Mouse (Mus musculus) midbrain, embryonic 11.5 days (tissue): ENCODE data around the gene Wee2. TPM values are rescaled to one million over a fixed set of nuclear protein-coding genes. Genes with fewer than 3 reads are reported as not detected.

Source experiments
- ATAC-seq: fragments of 200-750 bp; cut with Nextera tagmentation; 2 replicates; pipeline ENCODE4 v1.8.0; 2017; ENCODE audit warnings: moderate TSS enrichment, moderate library complexity; ENCODE audit not compliant: low FRiP score
- DNase-seq: peaks from one replicate; pipeline ENCODE4 v3.0.0; 2015; ENCODE audit warnings: low spot score; ENCODE audit errors: missing footprints
- H3K27ac ChIP-seq: fragments of 300-500 bp; sonication (generic); 2 replicates; pipeline ENCODE4 v1.5.1; 2014; ENCODE audit warnings: low read depth, low read length
- H3K27me3 ChIP-seq: fragments of 300-500 bp; sonication (generic); 2 replicates; pipeline ENCODE4 v1.6.1; 2014; ENCODE audit warnings: mild to moderate bottlenecking, low read length, moderate library complexity, mixed read lengths; ENCODE audit not compliant: control insufficient read depth, insufficient read depth
- H3K36me3 ChIP-seq: fragments of 300-500 bp; sonication (generic); 2 replicates; pipeline ENCODE4 v1.6.1; 2014; ENCODE audit warnings: mild to moderate bottlenecking, low read length, moderate library complexity, mixed read lengths; ENCODE audit not compliant: control insufficient read depth, insufficient read depth
- H3K4me1 ChIP-seq: fragments of 300-500 bp; sonication (generic); 2 replicates; pipeline ENCODE4 v1.6.1; 2014; ENCODE audit warnings: low read length; ENCODE audit not compliant: control insufficient read depth, insufficient read depth
- H3K4me2 ChIP-seq: fragments of 300-500 bp; sonication (generic); 2 replicates; pipeline ENCODE4 v1.6.1; 2014; ENCODE audit warnings: mild to moderate bottlenecking, moderate library complexity
- H3K4me3 ChIP-seq: fragments of 300-500 bp; sonication (generic); 2 replicates; pipeline ENCODE4 v1.5.1; 2014; ENCODE audit warnings: low read depth, low read length
- H3K9ac ChIP-seq: fragments of 300-500 bp; sonication (generic); 2 replicates; pipeline ENCODE4 v1.6.1; 2014; ENCODE audit warnings: low read length
- H3K9me3 ChIP-seq: fragments of 300-500 bp; sonication (generic); 2 replicates; pipeline ENCODE4 v1.6.1; 2016; ENCODE audit warnings: low read length; ENCODE audit not compliant: control insufficient read depth
- WGBS: fragments of 180-500 bp; shearing (Covaris S2); extraction: QIAGEN DNeasy Blood & Tissue Kit; methylation state at CpG from one replicate; pipeline ENCODE4 v1.1.7; 2014; 5-methylcytosine and 5-hydroxymethylcytosine counted together
- polyA plus RNA-seq: library from polyadenylated mRNA; unstranded; fragments of >200 nt; fragmentation: Nextera tagmentation; extraction: Ambion mirVana; gene quantifications from 2 replicates; pipeline ENCODE4 v1.2.1, GENCODE M21; 2014

Wee2 gene
- polyA plus RNA-seq, 1 experiment from 2014 or later: not detected

- H3K27ac ChIP-seq: no peak overlapping the region
- DNase-seq (no peak), ATAC-seq (no peak)
- no peaks in the 10 kb centered on the region for H3K27me3 ChIP-seq
- H3K4me2 ChIP-seq: no peak overlapping the region
- no peak overlapping the region for H3K9ac ChIP-seq
- no peaks in the 10 kb centered on the region for H3K9me3 ChIP-seq
- H3K36me3 ChIP-seq: no peaks in the 10 kb centered on the region
- no peak overlapping the region for H3K4me3 ChIP-seq
- H3K4me1 ChIP-seq: peaks cover 8% of the 10 kb centered on the region; the same call in 1 of the 2 replicates
Observed at GRCm38 (mm10) chr6:40431812-40432211, 7.1 kb upstream of the Wee2 start.

- H3K9ac ChIP-seq: no peak overlapping the region
- H3K4me1 ChIP-seq: peaks cover 8% of the 10 kb centered on the region; the same call in 1 of the 2 replicates
- no peaks in the 10 kb centered on the region for H3K36me3 ChIP-seq
- H3K27ac ChIP-seq: no peak overlapping the region
- no peaks in the 10 kb centered on the region for H3K27me3 ChIP-seq
- no peak overlapping the region for H3K4me2 ChIP-seq
- 88% methylated on average over 17 of the region's 17 CpGs for WGBS
- no peaks in the 10 kb centered on the region for H3K9me3 ChIP-seq
- ATAC-seq (no peak), DNase-seq (no peak)
- no peak overlapping the region for H3K4me3 ChIP-seq
Observed at GRCm38 (mm10) chr6:40432346-40433275, 6.3 kb upstream of the Wee2 start.

- H3K4me2 ChIP-seq: peak overlapping the region; percentile 84
- no peaks in the 10 kb centered on the region for H3K36me3 ChIP-seq
- DNase-seq: no peak
- 8% methylated on average over 7 of the region's 7 CpGs for WGBS
- H3K4me1 ChIP-seq: peaks cover 8% of the 10 kb centered on the region; the same call in 1 of the 2 replicates
- ATAC-seq: no peak
- no peaks in the 10 kb centered on the region for H3K9me3 ChIP-seq
- H3K27ac ChIP-seq: 0 out of 2 replicates have a peak overlapping the region, but pooled peaks have one; percentile 73
- H3K27me3 ChIP-seq: no peaks in the 10 kb centered on the region
- H3K9ac ChIP-seq: peak overlapping the region; percentile 91
- peak overlapping the region; percentile 76 for H3K4me3 ChIP-seq
Observed at GRCm38 (mm10) chr6:40434697-40435096, 4.2 kb upstream of the Wee2 start.

- Histone ChIP-seq H3K4me2 (peak overlapping the region; percentile 84), H3K27me3 (no peaks in the 10 kb centered on the region), H3K4me1 (peaks cover 8% of the 10 kb centered on the region; the same call in 1 of the 2 replicates), H3K4me3 (peak overlapping the region; percentile 76), H3K9ac (peak overlapping the region; percentile 91), H3K9me3 (no peaks in the 10 kb centered on the region), H3K27ac (peak overlapping the region; percentile 73), H3K36me3 (no peaks in the 10 kb centered on the region)
- WGBS: under 1% methylated on average over 64 of the region's 72 CpGs
- peak; percentile 82 for ATAC-seq
- DNase-seq: peak; percentile 96
Observed at GRCm38 (mm10) chr6:40435151-40436046, 3.5 kb upstream of the Wee2 start.

- Histone ChIP-seq H3K4me3 (peak within 1 kb of the TSS; percentile 76), H3K27me3 (no peaks in the 10 kb centered on the region), H3K27ac (peak within 1 kb of the TSS; percentile 73), H3K9me3 (no peaks in the 10 kb centered on the region), H3K4me2 (peak within 1 kb of the TSS; percentile 84), H3K4me1 (peaks cover 8% of the 10 kb centered on the region; the same call in 1 of the 2 replicates), H3K36me3 (no peaks in the 10 kb centered on the region), H3K9ac (peak within 1 kb of the TSS; percentile 91)
- 1% methylated on average over 33 of the region's 38 CpGs for WGBS
- peak; percentile 97 for DNase-seq
- ATAC-seq: peak; percentile 93
Observed at GRCm38 (mm10) chr6:40436047-40436483, 2.8 kb upstream of the Wee2 start, which contains the start of gene E330009J07Rik. TSS of gene E330009J07Rik (minus strand) at chr6:40436135.

GRCm38 (mm10) chr6:40439731-40440130 lies 843 bp downstream of the Wee2 start:
- DNase-seq (no peak), ATAC-seq (no peak)
- Histone ChIP-seq H3K9me3 (no peaks in the 10 kb centered on the region), H3K4me1 (peaks cover 3% of the 10 kb centered on the region; the same call in 1 of the 2 replicates), H3K27ac (no peak overlapping the region), H3K4me3 (no peak overlapping the region), H3K36me3 (no peaks in the 10 kb centered on the region), H3K27me3 (no peaks in the 10 kb centered on the region), H3K9ac (no peak overlapping the region), H3K4me2 (no peak overlapping the region)
- WGBS: 48% methylated on average over 12 of the region's 12 CpGs

GRCm38 (mm10) chr6:40441276-40441675 lies 2.4 kb downstream of the Wee2 start:
- H3K4me1 ChIP-seq: no peaks in the 10 kb centered on the region
- H3K9me3 ChIP-seq: no peaks in the 10 kb centered on the region
- DNase-seq: no peak
- 90% methylated on average over 3 of the region's 3 CpGs for WGBS
- no peaks in the 10 kb centered on the region for H3K27me3 ChIP-seq
- H3K27ac ChIP-seq: no peak overlapping the region
- H3K36me3 ChIP-seq: no peaks in the 10 kb centered on the region
- no peak overlapping the region for H3K9ac ChIP-seq
- no peak for ATAC-seq
- no peak overlapping the region for H3K4me2 ChIP-seq
- no peak overlapping the region for H3K4me3 ChIP-seq

- DNase-seq (no peak), ATAC-seq (no peak)
- H3K4me2 ChIP-seq: no peak overlapping the region
- no peak overlapping the region for H3K27ac ChIP-seq
- H3K4me3 ChIP-seq: no peak overlapping the region
- H3K4me1 ChIP-seq: no peaks in the 10 kb centered on the region
- 44% methylated on average over 3 of the region's 3 CpGs for whole genome bisulfite sequencing
- H3K9ac ChIP-seq: no peak overlapping the region
- H3K36me3 ChIP-seq: no peaks in the 10 kb centered on the region
- no peaks in the 10 kb centered on the region for H3K9me3 ChIP-seq
- H3K27me3 ChIP-seq: no peaks in the 10 kb centered on the region
Observed at GRCm38 (mm10) chr6:40441755-40442154, 2.9 kb downstream of the Wee2 start.
